Mouse (Mus musculus) hindbrain, embryonic 13.5 days (tissue): ENCODE results near the gene 1700011M02Rik. TPM values are rescaled to one million over a fixed set of nuclear protein-coding genes. Genes with fewer than 3 reads are reported as not detected.

ENCODE experiments used
- polyA plus RNA-seq: library from polyadenylated mRNA; unstranded; fragments of >200 nt; fragmentation: Nextera tagmentation; extraction: Ambion mirVana; gene quantifications from 2 replicates; pipeline ENCODE4 v1.2.1, GENCODE M21; 2015

Gene 1700011M02Rik
- polyA plus RNA-seq, 1 experiment from 2014 or later, result not detected

Other genes with a start within 250 kb of the 1700011M02Rik start
- gene Gm3880, start 221.9 kb upstream of the 1700011M02Rik start, polyA plus RNA-seq, result not detected in 2 replicates
- gene Gm9112, start 201.3 kb upstream of the 1700011M02Rik start, polyA plus RNA-seq, result not detected in 2 replicates
- gene Dmrtc1b, start 201.0 kb upstream of the 1700011M02Rik start, polyA plus RNA-seq, result not detected in 2 replicates
- gene Dmrtc1c1, start 105.9 kb upstream of the 1700011M02Rik start, polyA plus RNA-seq, result not detected in 2 replicates
- gene Dmrtc1c2, start 54.3 kb upstream of the 1700011M02Rik start, polyA plus RNA-seq, result not detected in 2 replicates
- gene 1700031F05Rik, start 40.9 kb upstream of the 1700011M02Rik start, polyA plus RNA-seq, result not detected in 2 replicates
- 1.7 and 1.8 TPM in 2 replicates for gene Dmrtc1a, start 218 bp upstream of the 1700011M02Rik start, polyA plus RNA-seq
- gene 1700018G05Rik, start 19.5 kb downstream of the 1700011M02Rik start, polyA plus RNA-seq, result not detected in 2 replicates